In the genomic region with DNA sequence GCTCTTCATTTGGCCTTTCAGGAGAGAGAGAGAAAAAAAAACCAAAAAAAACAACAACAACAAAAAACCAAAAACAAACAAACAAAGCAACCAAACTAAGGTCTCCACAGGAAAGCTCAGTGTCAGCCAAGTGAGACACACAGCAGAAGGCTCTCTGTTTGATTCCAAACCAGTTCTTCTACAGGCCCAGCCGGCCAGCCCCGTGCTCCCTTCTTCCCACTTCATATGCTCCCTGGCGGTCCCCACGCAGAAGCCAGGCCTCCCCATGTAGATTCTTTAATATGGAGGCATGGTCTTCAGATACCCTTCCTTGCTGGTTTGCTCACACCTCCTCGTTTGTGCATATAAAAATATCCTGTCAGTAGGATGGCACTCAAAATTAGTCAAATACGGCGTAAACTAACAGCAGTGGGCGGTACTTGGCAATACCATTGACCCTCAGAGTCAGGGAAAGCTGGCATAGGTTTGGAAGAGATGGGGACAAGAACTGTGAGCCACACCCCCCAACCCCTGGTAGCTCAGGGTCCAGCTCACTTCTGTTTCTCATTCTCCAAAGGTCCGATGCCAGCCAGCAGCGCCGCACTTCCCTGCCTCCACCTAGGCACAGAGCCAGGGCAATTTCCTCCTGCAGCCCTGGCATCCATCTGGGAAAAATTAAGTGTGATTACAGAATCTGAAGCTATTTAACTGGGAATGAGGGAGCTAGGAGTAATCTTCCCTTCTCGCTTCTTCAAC, we compare ENCODE assay signal across 23 mouse cellular contexts. TPM values are rescaled to one million over a fixed set of nuclear protein-coding genes. Genes with fewer than 3 reads are reported as not detected.
DNase-seq lines count a peak whose midpoint lies in the region; ATAC-seq lines count a peak whose summit lies in the region.
"Had no signal": no experiment of that assay in that cellular context is flagged by ENCODE, and none has a peak within 500 bp of the region (broad histone marks: within the 10 kb centered on the region; RNA-seq: fewer than 3 reads in every experiment).

No protein-coding gene starts in this region.

- no peak overlapping the region; the same call in 1 of the 2 replicates for H3K9ac ChIP-seq in embryonic facial prominence, embryonic 14.5 days (ENCODE audit: low read depth, low read length)
- H3K9ac ChIP-seq: liver, embryonic 13.5 days had no signal

- no peaks in the 10 kb centered on the region for H3K9me3 ChIP-seq in embryonic facial prominence, embryonic 14.5 days (ENCODE audit: control insufficient read depth, low read length)
- H3K9me3 ChIP-seq: G1E; liver, embryonic 13.5 days had no signal

- H3K36me3 ChIP-seq in embryonic facial prominence, embryonic 14.5 days (ENCODE audit: control insufficient read depth, insufficient read depth, low read length): no peaks in the 10 kb centered on the region
- H3K36me3 ChIP-seq: liver, embryonic 13.5 days had no signal

- 74% methylated on average over 12 of the region's 12 CpGs for whole genome bisulfite sequencing in embryonic facial prominence, embryonic 14.5 days

- no peak overlapping the region for H3K4me3 ChIP-seq in embryonic facial prominence, embryonic 14.5 days (ENCODE audit: low read depth, low read length)
- H3K4me3 ChIP-seq: erythroblast, embryonic 14.5 days; liver, embryonic 13.5 days had no signal

- peak; percentile 42 for DNase-seq in adrenal gland, postnatal 10 days
- no peak for DNase-seq in adrenal gland, adult 2 months
- peak; percentile 31 for DNase-seq in layer of hippocampus, adult 9-11 months
- DNase-seq in layer of hippocampus, adult 9-10 months (ENCODE audit: low spot score): no peak
- peak; percentile 75 for DNase-seq in cerebellum, adult 8-10 months
- peak; percentile 55 for DNase-seq in embryonic facial prominence, embryonic 14.5 days (ENCODE audit: low spot score)
- no peak for DNase-seq in spleen, postnatal 36 days (ENCODE audit: low spot score in 2 of 2)
- DNase-seq: gastrocnemius, postnatal 25 days; kidney, adult 8-10 months; kidney, postnatal 25 days; liver, embryonic 13.5 days had no signal

- no peaks in the 10 kb centered on the region for H3K27me3 ChIP-seq in embryonic facial prominence, embryonic 14.5 days (replicated peaks; ENCODE audit: control insufficient read depth, insufficient read depth, low read length)

- peak overlapping the region; percentile 35 for H3K4me2 ChIP-seq in embryonic facial prominence, embryonic 14.5 days (ENCODE audit: low read depth, low read length)
- H3K4me2 ChIP-seq: liver, embryonic 13.5 days had no signal

- no peak for ATAC-seq in embryonic facial prominence, embryonic 14.5 days (ENCODE audit: low read depth)
- ATAC-seq in frontal cortex, adult (ENCODE audit: low TSS enrichment): no peak
- ATAC-seq: CD4-positive, CD25-positive, alpha-beta regulatory T cell, adult 4 months; inflammation-experienced regulatory T-cells, adult 6 months; midbrain, embryonic 16.5 days had no signal

- H3K27ac ChIP-seq in embryonic facial prominence, embryonic 14.5 days (replicated peaks; ENCODE audit: low read depth, low read length): peak overlapping the region; percentile 77
- H3K27ac ChIP-seq: liver, embryonic 13.5 days had no signal

- peaks cover 14% of the 10 kb centered on the region for H3K4me1 ChIP-seq in embryonic facial prominence, embryonic 14.5 days (ENCODE audit: control insufficient read depth, insufficient read depth, low read length)

RNA-seq across cellular contexts. Expression of gene Irgq, which starts 4.6 kb away (rescaled TPM):
- 10 to 100 TPM; 17.6 to 23.3 TPM for total RNA-seq in adrenal gland, postnatal 10 days (2021)
- 10 to 100 TPM; 21.2 to 23.7 TPM for total RNA-seq in adrenal gland, adult 2 months (2021)
- 20.8 and 23.5 TPM in 2 replicates for polyA plus RNA-seq in adrenal gland, adult 2 months (2012; rRNA removed)
- 11.4 and 12.0 TPM in 2 replicates for polyA plus RNA-seq in embryonic facial prominence, embryonic 14.5 days (2014; fragmentation: Nextera tagmentation; extraction: Ambion mirVana)

RNA-seq across cellular contexts. Expression of gene AC161166.1, which starts 13.6 kb away (rescaled TPM):
- not detected for total RNA-seq in adrenal gland, postnatal 10 days (2021)
- not detected for total RNA-seq in adrenal gland, adult 2 months (2021)
- polyA plus RNA-seq in adrenal gland, adult 2 months (2012; rRNA removed): not detected in 2 replicates
- polyA plus RNA-seq in embryonic facial prominence, embryonic 14.5 days (2014; fragmentation: Nextera tagmentation; extraction: Ambion mirVana): 0.19 and 0.22 TPM in 2 replicates
- total RNA-seq: adrenal gland, adult 18-20 months; gastrocnemius, postnatal 25 days; layer of hippocampus, postnatal 25 days; left cerebral cortex, postnatal 25 days; megakaryocyte progenitor cell, adult 5-6 weeks had no signal
- polyA plus RNA-seq: CD4-positive, CD25-positive, alpha-beta regulatory T cell, adult 4 months; erythroblast, embryonic 14.5 days; G1E; inflammation-experienced regulatory T-cells, adult 6 months; liver, embryonic 13.5 days had no signal

RNA-seq across cellular contexts. Expression of gene Zfp428, which starts 19.0 kb away (rescaled TPM):
- 1 to 10 TPM; 6.0 to 9.1 TPM for total RNA-seq in adrenal gland, postnatal 10 days (2021)
- total RNA-seq in adrenal gland, adult 2 months (2021): 1 to 10 TPM; 4.2 to 7.2 TPM
- polyA plus RNA-seq in adrenal gland, adult 2 months (2012; rRNA removed): 32.1 and 38.3 TPM in 2 replicates
- polyA plus RNA-seq in embryonic facial prominence, embryonic 14.5 days (2014; fragmentation: Nextera tagmentation; extraction: Ambion mirVana): 31.3 and 36.6 TPM in 2 replicates

RNA-seq across cellular contexts. Expression of gene Pinlyp, which starts 20.1 kb away (rescaled TPM):
- not detected for total RNA-seq in adrenal gland, postnatal 10 days (2021)
- total RNA-seq in adrenal gland, adult 2 months (2021): not detected
- not detected in 2 replicates for polyA plus RNA-seq in adrenal gland, adult 2 months (2012; rRNA removed)
- polyA plus RNA-seq in embryonic facial prominence, embryonic 14.5 days (2014; fragmentation: Nextera tagmentation; extraction: Ambion mirVana): 0.34 and 1.5 TPM in 2 replicates
- total RNA-seq: adrenal gland, adult 18-20 months; G1E; gastrocnemius, postnatal 25 days; layer of hippocampus, postnatal 25 days; left cerebral cortex, postnatal 25 days; megakaryocyte progenitor cell, adult 5-6 weeks had no signal
- polyA plus RNA-seq: CD4-positive, CD25-positive, alpha-beta regulatory T cell, adult 4 months; erythroblast, embryonic 14.5 days; G1E; heart, postnatal 0 days; inflammation-experienced regulatory T-cells, adult 6 months; liver, embryonic 13.5 days; midbrain, embryonic 16.5 days; neural tube, embryonic 11.5 days had no signal

RNA-seq across cellular contexts. Expression of gene Xrcc1, which starts 20.2 kb away (rescaled TPM):
- 10 to 100 TPM; 37.4 to 48.6 TPM for total RNA-seq in adrenal gland, postnatal 10 days (2021)
- 10 to 100 TPM; 34.7 to 36.8 TPM for total RNA-seq in adrenal gland, adult 2 months (2021)
- polyA plus RNA-seq in adrenal gland, adult 2 months (2012; rRNA removed): 61.2 TPM in 2 replicates
- 88.4 and 97.9 TPM in 2 replicates for polyA plus RNA-seq in embryonic facial prominence, embryonic 14.5 days (2014; fragmentation: Nextera tagmentation; extraction: Ambion mirVana)

Comparison
In these comparisons a context has a peak if more than half of its experiments do, and no peak if none do; other contexts are left out.
1. DNase-seq: peak in adrenal gland, postnatal 10 days (single experiment), layer of hippocampus, adult 9-11 months (single experiment), cerebellum, adult 8-10 months (single experiment) and embryonic facial prominence, embryonic 14.5 days (single experiment); none in adrenal gland, adult 2 months (single experiment), layer of hippocampus, adult 9-10 months (single experiment) and spleen, postnatal 36 days (0 of 2).